Mouse (Mus musculus): ENCODE measurements around the gene Olfr896-ps1.

Olfr896-ps1 gene

GRCm38 (mm10) chr9:38290807-38291206 lies at the start of gene Olfr896-ps1:
Gene Olfr896-ps1 (plus strand): TSS chr9:38291107.
- ChIA-PET POLR2A (no interaction called here), CTCF (no interaction called here)

- ChIA-PET CTCF (no interaction called here), POLR2A (no interaction called here)
Measured at GRCm38 (mm10) chr9:38252474-38252873, 38.4 kb upstream of the Olfr896-ps1 start, which contains the start of gene Olfr143. Gene Olfr143 (plus strand): TSS chr9:38252774.

GRCm38 (mm10) chr9:38267551-38267950 lies 23.4 kb upstream of the Olfr896-ps1 start, which contains the start of gene Olfr895:
Gene Olfr895 (plus strand): TSS chr9:38267851.
- CTCF ChIA-PET = no interaction called here
- POLR2A ChIA-PET = no interaction called here

GRCm38 (mm10) chr9:38328760-38329159 lies 37.9 kb downstream of the Olfr896-ps1 start, which contains the start of gene Olfr25:
Gene Olfr25 (plus strand): TSS chr9:38329060.
- CTCF ChIA-PET = no interaction called here
- POLR2A ChIA-PET = interaction anchor here in 1 of 4 experiments (0.7 kb wide), 1 partner anchor 413 kb away, joined by 3 read pairs; no protein-coding TSS in a partner anchor
